10 mouse cellular contexts compared by ENCODE assay signal in the genomic region with DNA sequence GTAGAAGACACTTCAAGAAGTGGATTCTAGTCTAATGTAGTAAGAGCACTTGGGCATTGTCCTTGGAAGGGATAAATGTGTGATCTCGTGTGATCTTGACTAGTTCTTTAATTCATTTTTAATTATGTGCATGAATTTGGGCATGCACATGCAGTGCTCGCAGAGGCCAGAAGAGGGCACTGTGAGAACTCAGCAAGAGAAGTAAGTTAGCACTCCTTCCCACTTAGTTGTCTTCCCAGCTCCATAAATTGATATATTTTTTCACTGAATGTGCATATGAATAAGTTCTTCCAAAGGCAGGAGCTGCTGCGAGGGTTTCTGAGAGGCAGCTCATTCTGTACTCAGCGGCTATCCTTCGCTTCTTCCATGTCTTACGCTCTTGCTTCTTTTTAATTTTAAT. TPM values are rescaled to one million over a fixed set of nuclear protein-coding genes. Genes with fewer than 3 reads are reported as not detected.
DNase-seq lines count a peak whose midpoint lies in the region; ATAC-seq and TF ChIP-seq lines count a peak whose summit lies in the region.
"Had no signal": no experiment of that assay in that cellular context is flagged by ENCODE, and none has a peak within 500 bp of the region (broad histone marks: within the 10 kb centered on the region; RNA-seq: fewer than 3 reads in every experiment).

No protein-coding gene starts in this region.

- 31% methylated on average over 6 of the region's 6 CpGs for WGBS in hindbrain, embryonic 14.5 days
- WGBS in hindbrain, embryonic 16.5 days = 30% methylated on average over 6 of the region's 6 CpGs
- 34% methylated on average over 6 of the region's 6 CpGs for WGBS in neural tube, embryonic 11.5 days

- peaks cover 6% of the 10 kb centered on the region; the same call in 1 of the 2 replicates for H3K4me1 ChIP-seq in hindbrain, embryonic 14.5 days (replicated peaks; ENCODE audit: control insufficient read depth, insufficient read depth, low read length)
- H3K4me1 ChIP-seq in hindbrain, embryonic 16.5 days (ENCODE audit: control insufficient read depth, insufficient read depth, low read depth, low read length) = peaks cover 5% of the 10 kb centered on the region
- H3K4me1 ChIP-seq in MEL (ENCODE audit: control insufficient read depth in 1 of 2, insufficient read depth in 2 of 2, low read length in 2 of 2) = no peaks in the 10 kb centered on the region
- H3K4me1 ChIP-seq in neural tube, embryonic 11.5 days (ENCODE audit: control insufficient read depth, insufficient read depth, low read length) = peaks cover 2% of the 10 kb centered on the region; the same call in 1 of the 2 replicates

- peak; percentile 84 for DNase-seq in hindbrain, embryonic 14.5 days (ENCODE audit: low spot score)
- DNase-seq in MEL (ENCODE audit: low read depth, low spot score) = peak; percentile 62
- DNase-seq in cerebellum, adult 8-10 months = peak; percentile 70
- peak; percentile 67 for DNase-seq in gastrocnemius, postnatal 10 days
- peak; percentile 63 to 72 for DNase-seq in layer of hippocampus, postnatal 36 days
- DNase-seq in neural tube, embryonic 11.5 days (ENCODE audit: low spot score) = peak; percentile 78
- peak; percentile 73 for DNase-seq in urinary bladder, postnatal 14 days (ENCODE audit: low spot score)

- H3K79me2 ChIP-seq in MEL (ENCODE audit: control insufficient read depth, insufficient read depth, low read length, poor library complexity) = no peaks in the 10 kb centered on the region

- peak; percentile 75 for TF ChIP-seq RAD21 in MEL (IDR thresholded peaks at IDR 0.05; ENCODE audit: low read depth, low read length)

- no peaks in the 10 kb centered on the region for H3K36me3 ChIP-seq in hindbrain, embryonic 14.5 days (replicated peaks; ENCODE audit: control insufficient read depth, insufficient read depth)
- no peaks in the 10 kb centered on the region for H3K36me3 ChIP-seq in hindbrain, embryonic 16.5 days (ENCODE audit: control insufficient read depth, insufficient read depth, low read length)
- no peaks in the 10 kb centered on the region for H3K36me3 ChIP-seq in MEL (ENCODE audit: control insufficient read depth in 1 of 2, insufficient read depth in 2 of 2, low read length in 2 of 2)
- no peaks in the 10 kb centered on the region for H3K36me3 ChIP-seq in neural tube, embryonic 11.5 days (ENCODE audit: control insufficient read depth, insufficient read depth, low read length)
- H3K36me3 ChIP-seq: embryonic facial prominence, embryonic 15.5 days; midbrain, embryonic 12.5 days had no signal

- no peak for TF ChIP-seq EP300 in MEL (IDR thresholded peaks at IDR 0.05; ENCODE audit: low read depth in 1 of 2, low read length in 2 of 2)

- no peaks in the 10 kb centered on the region for H3K9me3 ChIP-seq in hindbrain, embryonic 14.5 days (ENCODE audit: control insufficient read depth, low read length)
- no peaks in the 10 kb centered on the region for H3K9me3 ChIP-seq in hindbrain, embryonic 16.5 days (ENCODE audit: control insufficient read depth, low read length)
- H3K9me3 ChIP-seq in MEL (replicated peaks; ENCODE audit: insufficient read depth, low read length) = no peaks in the 10 kb centered on the region
- no peaks in the 10 kb centered on the region for H3K9me3 ChIP-seq in neural tube, embryonic 11.5 days (ENCODE audit: control insufficient read depth, low read length)
- H3K9me3 ChIP-seq: embryonic facial prominence, embryonic 15.5 days; midbrain, embryonic 12.5 days had no signal

- no peak overlapping the region for H3K9ac ChIP-seq in hindbrain, embryonic 14.5 days
- H3K9ac ChIP-seq in hindbrain, embryonic 16.5 days (ENCODE audit: low read depth, low read length) = no peak overlapping the region
- H3K9ac ChIP-seq in MEL (ENCODE audit: control insufficient read depth, low read depth, low read length, poor library complexity, severe bottlenecking) = no peak overlapping the region
- H3K9ac ChIP-seq in neural tube, embryonic 11.5 days (ENCODE audit: low read length) = no peak overlapping the region
- H3K9ac ChIP-seq: embryonic facial prominence, embryonic 15.5 days; midbrain, embryonic 12.5 days had no signal

- peak; percentile 83 to 86 (median 84) for TF ChIP-seq CTCF in MEL (IDR thresholded peaks at IDR 0.05 in 2 of 3, conservative IDR thresholded peaks at IDR 0.05 in 1 of 3; ENCODE audit: control insufficient read depth in 1 of 3, insufficient read depth in 1 of 3, low read depth in 2 of 3, low read length in 3 of 3, poor library complexity in 1 of 3, severe bottlenecking in 1 of 3)

- no peak overlapping the region for H3K4me2 ChIP-seq in hindbrain, embryonic 14.5 days (replicated peaks)
- no peak overlapping the region for H3K4me2 ChIP-seq in hindbrain, embryonic 16.5 days (ENCODE audit: low read length)
- H3K4me2 ChIP-seq in neural tube, embryonic 11.5 days (ENCODE audit: low read depth) = no peak overlapping the region
- H3K4me2 ChIP-seq: embryonic facial prominence, embryonic 15.5 days; midbrain, embryonic 12.5 days had no signal

- no peak overlapping the region for H3K4me3 ChIP-seq in hindbrain, embryonic 14.5 days (replicated peaks; ENCODE audit: low read length)
- no peak overlapping the region for H3K4me3 ChIP-seq in hindbrain, embryonic 16.5 days (ENCODE audit: low read length)
- H3K4me3 ChIP-seq in MEL (ENCODE audit: control insufficient read depth in 1 of 2, insufficient read depth in 1 of 2, low read depth in 2 of 2, low read length in 2 of 2) = no peak overlapping the region
- no peak overlapping the region for H3K4me3 ChIP-seq in neural tube, embryonic 11.5 days (ENCODE audit: low read depth, low read length)
- H3K4me3 ChIP-seq: embryonic facial prominence, embryonic 15.5 days; midbrain, embryonic 12.5 days had no signal

- TF ChIP-seq POLR2A in MEL (IDR thresholded peaks at IDR 0.05; ENCODE audit: control insufficient read depth in 1 of 2, insufficient read depth in 1 of 2, low read depth in 1 of 2, low read length in 2 of 2, poor library complexity in 1 of 2) = no peak

- ATAC-seq in hindbrain, embryonic 14.5 days (ENCODE audit: low FRiP score) = no peak
- no peak for ATAC-seq in hindbrain, embryonic 16.5 days
- ATAC-seq in neural tube, embryonic 11.5 days (ENCODE audit: insufficient read depth, low FRiP score, low TSS enrichment) = no peak

- no peak overlapping the region for H3K27ac ChIP-seq in hindbrain, embryonic 14.5 days
- H3K27ac ChIP-seq in hindbrain, embryonic 16.5 days (ENCODE audit: low read depth, low read length) = no peak overlapping the region
- no peak overlapping the region for H3K27ac ChIP-seq in MEL (ENCODE audit: control insufficient read depth, low read depth, low read length)
- H3K27ac ChIP-seq in neural tube, embryonic 11.5 days (ENCODE audit: low read depth, low read length) = no peak overlapping the region
- H3K27ac ChIP-seq: embryonic facial prominence, embryonic 15.5 days; midbrain, embryonic 12.5 days had no signal

- no peaks in the 10 kb centered on the region for H3K27me3 ChIP-seq in hindbrain, embryonic 14.5 days (ENCODE audit: control insufficient read depth, insufficient read depth, low read length)
- H3K27me3 ChIP-seq in hindbrain, embryonic 16.5 days (replicated peaks; ENCODE audit: control insufficient read depth, insufficient read depth, low read length) = no peaks in the 10 kb centered on the region
- no peaks in the 10 kb centered on the region; a peak in 1 of 4 replicates for H3K27me3 ChIP-seq in MEL (ENCODE audit: control insufficient read depth in 1 of 2, insufficient read depth in 2 of 2, low read length in 2 of 2)
- no peaks in the 10 kb centered on the region for H3K27me3 ChIP-seq in neural tube, embryonic 11.5 days (ENCODE audit: control insufficient read depth, insufficient read depth, low read length)
- H3K27me3 ChIP-seq: embryonic facial prominence, embryonic 15.5 days; midbrain, embryonic 12.5 days had no signal

TF ChIP-seq in MEL, 35 proteins besides CTCF, POLR2A, EP300 and RAD21 (continues in another document):
- TF ChIP-seq MAZ (IDR thresholded peaks at IDR 0.05; ENCODE audit: low read depth, low read length) (no peak), ZC3H11A (IDR thresholded peaks at IDR 0.05; ENCODE audit: low read depth, low read length) (peak; percentile 59), HCFC1 (IDR thresholded peaks at IDR 0.05; ENCODE audit: low read depth, low read length) (no peak), USF1 (IDR thresholded peaks at IDR 0.05; ENCODE audit: low read depth, low read length) (no peak), GABPA (IDR thresholded peaks at IDR 0.05; ENCODE audit: low read depth, low read length) (no peak), E2F4 (IDR thresholded peaks at IDR 0.05; ENCODE audit: borderline replicate concordance, low read depth, low read length) (no peak), MAFK (IDR thresholded peaks at IDR 0.05; ENCODE audit: borderline replicate concordance, low read depth, low read length) (no peak)

RNA-seq across cellular contexts. Expression of a gene that starts 3.2 kb away (rescaled TPM):
- polyA plus RNA-seq in hindbrain, embryonic 14.5 days (2014; fragmentation: Nextera tagmentation; extraction: Ambion mirVana) = 0.23 and 0.35 TPM in 2 replicates
- polyA plus RNA-seq in hindbrain, embryonic 16.5 days (2015; fragmentation: Nextera tagmentation; extraction: Ambion mirVana) = 0.25 and 0.26 TPM in 2 replicates
- total RNA-seq in MEL (2012; rRNA removed) = not detected in 2 replicates
- not detected for polyA plus RNA-seq in MEL (2012; ENCODE audit: insufficient read depth in 1 of 2, insufficient read length in 2 of 2, low read depth in 1 of 2, low replicate concordance in 2 of 2, missing spikeins in 1 of 2)
- not detected for total RNA-seq in gastrocnemius, postnatal 10 days (2021)
- total RNA-seq in layer of hippocampus, postnatal 36 days (2021) = under 1 TPM; 0.23 to 0.60 TPM
- polyA plus RNA-seq in neural tube, embryonic 11.5 days (2014; fragmentation: Nextera tagmentation; extraction: Ambion mirVana) = not detected in 2 replicates

RNA-seq across cellular contexts. Expression of a gene that starts 24.3 kb away (rescaled TPM):
- 11.9 and 17.4 TPM in 2 replicates for polyA plus RNA-seq in hindbrain, embryonic 14.5 days (2014; fragmentation: Nextera tagmentation; extraction: Ambion mirVana)
- polyA plus RNA-seq in hindbrain, embryonic 16.5 days (2015; fragmentation: Nextera tagmentation; extraction: Ambion mirVana) = 32.6 and 37.3 TPM in 2 replicates
- total RNA-seq in MEL (2012; rRNA removed) = not detected in 2 replicates
- polyA plus RNA-seq in MEL (2012; ENCODE audit: insufficient read depth in 1 of 2, insufficient read length in 2 of 2, low read depth in 1 of 2, low replicate concordance in 2 of 2, missing spikeins in 1 of 2) = not detected
- under 1 TPM in 1 of 2 experiments, not detected in 1; 0.14 TPM for total RNA-seq in gastrocnemius, postnatal 10 days (2021)
- total RNA-seq in layer of hippocampus, postnatal 36 days (2021) = 10 to 100 TPM in 1 of 2 experiments, 1 to 10 TPM in 1; 9.7 to 11.5 TPM
- polyA plus RNA-seq in neural tube, embryonic 11.5 days (2014; fragmentation: Nextera tagmentation; extraction: Ambion mirVana) = 0.80 and 0.84 TPM in 2 replicates

RNA-seq across cellular contexts. Expression of a gene that starts 37.9 kb away (rescaled TPM):
- polyA plus RNA-seq in hindbrain, embryonic 14.5 days (2014; fragmentation: Nextera tagmentation; extraction: Ambion mirVana) = not detected in 2 replicates
- polyA plus RNA-seq in hindbrain, embryonic 16.5 days (2015; fragmentation: Nextera tagmentation; extraction: Ambion mirVana) = not detected in 2 replicates
- total RNA-seq in MEL (2012; rRNA removed) = not detected in 2 replicates
- polyA plus RNA-seq in MEL (2012; ENCODE audit: insufficient read depth in 1 of 2, insufficient read length in 2 of 2, low read depth in 1 of 2, low replicate concordance in 2 of 2, missing spikeins in 1 of 2) = not detected
- total RNA-seq in gastrocnemius, postnatal 10 days (2021) = not detected
- not detected for total RNA-seq in layer of hippocampus, postnatal 36 days (2021)
- polyA plus RNA-seq in neural tube, embryonic 11.5 days (2014; fragmentation: Nextera tagmentation; extraction: Ambion mirVana) = not detected in 2 replicates
- polyA plus RNA-seq: midbrain, embryonic 12.5 days had no signal
